Mouse (Mus musculus) leukemia stem cell, adult 10-12 weeks (primary cell): ENCODE measurements around the gene Cfap54. TPM values are rescaled to one million over a fixed set of nuclear protein-coding genes. Genes with fewer than 3 reads are reported as not detected.

Experiments used
- polyA plus RNA-seq: library from polyadenylated mRNA; stranded (reverse); fragments of >175 nt; gene quantifications from 2 replicates; pipeline ENCODE4 v1.2.3, GENCODE M21; 2012; ENCODE audit warnings: low replicate concordance

Gene Cfap54
- 1.8 and 2.6 TPM in 2 replicates for polyA plus RNA-seq

DNA sequence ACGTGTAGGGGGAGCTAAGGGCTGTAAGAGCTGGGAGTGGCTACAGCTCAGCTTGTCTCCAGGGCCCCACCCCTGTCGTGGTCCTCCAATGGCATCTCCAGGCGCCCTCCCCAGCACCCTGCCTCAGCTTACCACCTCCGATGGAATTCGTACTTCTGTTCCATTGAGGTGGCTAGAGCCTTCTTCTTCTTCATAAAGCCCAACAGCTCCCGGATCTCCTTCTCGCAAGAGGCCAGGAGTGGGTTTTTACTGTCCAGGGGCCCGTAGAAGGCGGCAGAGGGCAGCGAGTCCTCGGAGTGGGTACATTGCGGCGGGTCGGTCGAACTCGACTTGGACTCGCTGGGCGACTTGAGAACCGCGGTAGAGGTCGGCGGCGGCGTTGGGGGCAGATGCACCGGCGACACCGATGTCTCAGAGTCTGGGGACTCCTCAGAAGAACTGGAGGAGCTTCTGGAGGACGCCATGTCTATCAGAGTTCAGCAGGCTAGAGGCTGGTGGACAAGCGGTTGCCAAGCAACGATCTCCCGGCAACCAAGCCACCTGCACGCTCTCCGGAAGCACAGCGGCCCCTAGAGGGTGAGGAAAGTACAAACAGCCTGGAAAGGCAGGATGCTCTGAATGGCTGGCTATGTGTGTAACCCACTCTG is at the start of gene Cfap54:
Gene Cfap54 (minus strand): TSS at position 486 of the 647 bp plus-strand sequence.

Other genes with a start within 250 kb of the Cfap54 start
- 3.9 and 4.3 TPM in 2 replicates for gene Cdk17, start 79.3 kb upstream of the Cfap54 start, polyA plus RNA-seq
- gene Elk3, start 229.5 kb upstream of the Cfap54 start, polyA plus RNA-seq: 10.0 and 16.2 TPM in 2 replicates